Mouse (Mus musculus) MEL (cell line): ENCODE results near the gene Gabbr1. TPM values are rescaled to one million over a fixed set of nuclear protein-coding genes. Genes with fewer than 3 reads are reported as not detected.

ENCODE experiments used
- DNase-seq: peaks from one replicate; pipeline ENCODE4 v3.0.0; 2011; ENCODE audit warnings: low read depth, low spot score
- H3K27ac ChIP-seq: 2 replicates; pipeline ENCODE4 v1.5.1; 2012; ENCODE audit warnings: low read depth, mild to moderate bottlenecking, control low read depth, low read length, moderate library complexity; ENCODE audit not compliant: control insufficient read depth
- H3K27me3 ChIP-seq, 2 experiments: fragments of 150-350 bp in 1 of 2; sonication (generic) in 1 of 2; 2 replicates each; pipeline ENCODE4 v1.6.1; 2012; ENCODE audit warnings: low read length in 2 of 2, mild to moderate bottlenecking in 2 of 2, improper control_type of control experiment in 1 of 2, moderate library complexity in 1 of 2; ENCODE audit not compliant: insufficient read depth in 2 of 2, control insufficient read depth in 1 of 2
- H3K36me3 ChIP-seq, 2 experiments: 2 replicates each; pipeline ENCODE4 v1.6.1; 2012 to 2014; ENCODE audit warnings: low read length in 2 of 2, improper control_type of control experiment in 1 of 2, inconsistent platforms in 1 of 2, mild to moderate bottlenecking in 1 of 2; ENCODE audit not compliant: insufficient read depth in 2 of 2, control insufficient read depth in 1 of 2
- H3K4me1 ChIP-seq, 2 experiments: fragments of 150-350 bp in 1 of 2; sonication (generic) in 1 of 2; 2 replicates each; pipeline ENCODE4 v1.6.1; 2012; ENCODE audit warnings: low read length in 2 of 2, improper control_type of control experiment in 1 of 2, mild to moderate bottlenecking in 1 of 2; ENCODE audit not compliant: insufficient read depth in 2 of 2, control insufficient read depth in 1 of 2
- H3K4me3 ChIP-seq, 2 experiments: fragments of 150-350 bp in 1 of 2; sonication (generic) in 1 of 2; 2 replicates each; pipeline ENCODE4 v1.5.1; 2012; ENCODE audit warnings: low read depth in 2 of 2, low read length in 2 of 2, mild to moderate bottlenecking in 2 of 2, moderate library complexity in 2 of 2, control low read depth in 1 of 2, improper control_type of control experiment in 1 of 2; ENCODE audit not compliant: control insufficient read depth in 1 of 2, insufficient read depth in 1 of 2
- H3K79me2 ChIP-seq: 2 replicates; pipeline ENCODE4 v1.6.1; 2012; ENCODE audit warnings: mild to moderate bottlenecking, low read length, moderate library complexity; ENCODE audit not compliant: control insufficient read depth, poor library complexity, insufficient read depth
- H3K9ac ChIP-seq: 2 replicates; pipeline ENCODE4 v1.6.1; 2012; ENCODE audit warnings: low read depth, mild to moderate bottlenecking, control low read depth, low read length, moderate library complexity; ENCODE audit not compliant: control insufficient read depth, poor library complexity, severe bottlenecking
- H3K9me3 ChIP-seq: fragments of 150-350 bp; sonication (generic); replicated peaks from 2 replicates; pipeline ENCODE4 v1.6.1; 2012; ENCODE audit warnings: mild to moderate bottlenecking, low read length, improper control_type of control experiment, moderate library complexity; ENCODE audit not compliant: insufficient read depth
- BHLHE40 ChIP-seq: IDR thresholded peaks from 2 replicates; pipeline ENCODE4 v1.6.1; 2012; ENCODE audit warnings: low read depth, mild to moderate bottlenecking, inconsistent platforms, low read length, improper control_type of control experiment, borderline replicate concordance
- CTCF ChIP-seq, 3 experiments: IDR thresholded peaks in 2 of 3; conservative IDR thresholded peaks in 1 of 3; 2 replicates each; pipeline ENCODE4 v1.5.1; 2011 to 2012; ENCODE audit warnings: low read length in 3 of 3, low read depth in 2 of 3, mild to moderate bottlenecking in 2 of 3, improper control_type of control experiment in 1 of 3, inconsistent platforms in 1 of 3, mixed read lengths in 1 of 3, moderate library complexity in 1 of 3; ENCODE audit not compliant: control insufficient read depth in 1 of 3, insufficient read depth in 1 of 3, poor library complexity in 1 of 3, severe bottlenecking in 1 of 3
- MAFK ChIP-seq: IDR thresholded peaks from 2 replicates; pipeline ENCODE4 v1.6.1; 2011; ENCODE audit warnings: low read depth, mild to moderate bottlenecking, low read length, improper control_type of control experiment, borderline replicate concordance
- MAX ChIP-seq: IDR thresholded peaks from 2 replicates; pipeline ENCODE4 v1.6.1; 2011; ENCODE audit warnings: low read length, improper control_type of control experiment
- MAZ ChIP-seq: IDR thresholded peaks from 2 replicates; pipeline ENCODE4 v1.6.1; 2012; ENCODE audit warnings: low read depth, mild to moderate bottlenecking, inconsistent platforms, low read length, improper control_type of control experiment
- MEF2A ChIP-seq: IDR thresholded peaks from 2 replicates; pipeline ENCODE4 v1.6.1; 2014; ENCODE audit warnings: low read depth, mild to moderate bottlenecking, inconsistent platforms, low read length, improper control_type of control experiment; ENCODE audit not compliant: poor library complexity, insufficient replicate concordance, severe bottlenecking; ENCODE audit errors: extremely low read depth
- MXI1 ChIP-seq: IDR thresholded peaks from 2 replicates; pipeline ENCODE4 v1.6.1; 2011; ENCODE audit warnings: mild to moderate bottlenecking, low read depth, low read length, improper control_type of control experiment
- POLR2A ChIP-seq, 2 experiments: IDR thresholded peaks; 2 replicates each; pipeline ENCODE4 v1.6.1; 2011 to 2012; ENCODE audit warnings: low read length in 2 of 2, mild to moderate bottlenecking in 2 of 2, control low read depth in 1 of 2, improper control_type of control experiment in 1 of 2, low read depth in 1 of 2, moderate library complexity in 1 of 2; ENCODE audit not compliant: control insufficient read depth in 1 of 2, insufficient read depth in 1 of 2, poor library complexity in 1 of 2
- RAD21 ChIP-seq: IDR thresholded peaks from 2 replicates; pipeline ENCODE4 v1.6.1; 2011; ENCODE audit warnings: mild to moderate bottlenecking, low read depth, low read length, improper control_type of control experiment
- RCOR1 ChIP-seq: IDR thresholded peaks from 2 replicates; pipeline ENCODE4 v1.6.1; 2012; ENCODE audit warnings: low read depth, mild to moderate bottlenecking, inconsistent platforms, low read length, improper control_type of control experiment
- SIN3A ChIP-seq: IDR thresholded peaks from 2 replicates; pipeline ENCODE4 v1.6.1; 2012; ENCODE audit warnings: low read length, improper control_type of control experiment, inconsistent platforms
- SMC3 ChIP-seq: IDR thresholded peaks from 2 replicates; pipeline ENCODE4 v1.6.1; 2011; ENCODE audit warnings: low read depth, low read length, improper control_type of control experiment
- TBP ChIP-seq: IDR thresholded peaks from 2 replicates; pipeline ENCODE4 v1.8.0; 2011; ENCODE audit warnings: low read depth, low read length, improper control_type of control experiment
- TCF12 ChIP-seq: IDR thresholded peaks from 2 replicates; pipeline ENCODE4 v1.6.1; 2014; ENCODE audit warnings: low read depth, mild to moderate bottlenecking, inconsistent platforms, low read length, improper control_type of control experiment, moderate library complexity
- ZC3H11A ChIP-seq: IDR thresholded peaks from 2 replicates; pipeline ENCODE4 v1.6.1; 2012; ENCODE audit warnings: low read depth, mild to moderate bottlenecking, inconsistent platforms, low read length, improper control_type of control experiment
- ZMIZ1 ChIP-seq: IDR thresholded peaks from 2 replicates; pipeline ENCODE4 v1.6.1; 2012; ENCODE audit warnings: low read depth, mild to moderate bottlenecking, inconsistent platforms, low read length, improper control_type of control experiment, moderate library complexity
- polyA plus RNA-seq, 2 experiments: library from polyadenylated mRNA; stranded (reverse) in 1 of 2; unstranded in 1 of 2; fragments of >175 nt in 1 of 2; fragments of >200 nt in 1 of 2; gene quantifications; 2 replicates each; pipeline versions ENCODE4 v1.2.1 to v1.2.4; 2012; ENCODE audit warnings: low replicate concordance in 2 of 2, low read depth in 1 of 2; ENCODE audit not compliant: insufficient read length in 2 of 2, insufficient read depth in 1 of 2, missing spikeins in 1 of 2
- total RNA-seq: library from RNA; depleted of rRNA; stranded (reverse); fragments of 300-350 nt; gene quantifications from 2 replicates; pipeline ENCODE4 v1.2.3, GENCODE M21; 2012

Gene Gabbr1
- total and polyA plus RNA-seq, 3 experiments, result 2.2 to 14.6 TPM; not detected in 1

- no peak for DNase-seq
- no peak for TF ChIP-seq TBP
- no peak for TF ChIP-seq ZC3H11A
- TF ChIP-seq SMC3, result no peak
- no peak for TF ChIP-seq ZMIZ1
- no peak for TF ChIP-seq RCOR1
- no peak for TF ChIP-seq MAZ
- peaks cover 0 to 1% of the 10 kb centered on the region in 2 experiments; a peak in 1 of 4 replicates for H3K27me3 ChIP-seq
- H3K9ac ChIP-seq, result no peak overlapping the region
- H3K27ac ChIP-seq, result no peak overlapping the region
- H3K9me3 ChIP-seq, result no peaks in the 10 kb centered on the region
- H3K36me3 ChIP-seq, result no peaks in the 10 kb centered on the region
- H3K79me2 ChIP-seq, result no peaks in the 10 kb centered on the region
- no peak overlapping the region for H3K4me3 ChIP-seq
- H3K4me1 ChIP-seq, result no peaks in the 10 kb centered on the region
Measured at GRCm38 (mm10) chr17:37027486-37027885, 18.3 kb upstream of the Gabbr1 start.

- H3K27ac ChIP-seq, result no peak overlapping the region
- DNase-seq, result no peak
- no peak overlapping the region for H3K9ac ChIP-seq
- peaks cover 0 to 2% of the 10 kb centered on the region in 2 experiments; a peak in 2 of 4 replicates for H3K27me3 ChIP-seq
- H3K4me3 ChIP-seq, result no peak overlapping the region
- no peaks in the 10 kb centered on the region for H3K79me2 ChIP-seq
- no peaks in the 10 kb centered on the region for H3K36me3 ChIP-seq
- TF ChIP-seq MXI1 (no peak), MEF2A (no peak), POLR2A (IDR thresholded peaks at IDR 0.05; ENCODE audit: control insufficient read depth in 1 of 2, insufficient read depth in 1 of 2, low read depth in 1 of 2, low read length in 2 of 2, poor library complexity in 1 of 2) (no peak), MAFK (no peak), BHLHE40 (no peak), TCF12 (no peak), TBP (no peak), RAD21 (no peak), SMC3 (no peak), ZC3H11A (no peak), CTCF (IDR thresholded peaks at IDR 0.05 in 2 of 3, conservative IDR thresholded peaks at IDR 0.05 in 1 of 3; ENCODE audit: control insufficient read depth in 1 of 3, insufficient read depth in 1 of 3, low read depth in 2 of 3, low read length in 3 of 3, poor library complexity in 1 of 3, severe bottlenecking in 1 of 3) (no peak)
- TF ChIP-seq, all 39 proteins: peak for 0
- H3K9me3 ChIP-seq, result no peaks in the 10 kb centered on the region
- H3K4me1 ChIP-seq, result no peaks in the 10 kb centered on the region
Measured at GRCm38 (mm10) chr17:37028212-37028611, 17.6 kb upstream of the Gabbr1 start.

GRCm38 (mm10) chr17:37028683-37029120, 17.1 kb upstream of the Gabbr1 start:
- no peak overlapping the region for H3K27ac ChIP-seq
- TF ChIP-seq SIN3A, result no peak
- TF ChIP-seq MAX, result no peak
- H3K9me3 ChIP-seq, result no peaks in the 10 kb centered on the region
- DNase-seq, result no peak
- H3K27me3 ChIP-seq, result peaks cover 0 to 2% of the 10 kb centered on the region in 2 experiments; a peak in 1 of 4 replicates
- no peaks in the 10 kb centered on the region for H3K36me3 ChIP-seq
- H3K79me2 ChIP-seq, result no peaks in the 10 kb centered on the region
- H3K4me3 ChIP-seq, result no peak overlapping the region
- H3K4me1 ChIP-seq, result no peaks in the 10 kb centered on the region
- no peak overlapping the region for H3K9ac ChIP-seq
